ENCODE assay signal across 8 mouse cellular contexts in genomic region chr15:99726549-99726948, GRCm38 (mm10). TPM values are rescaled to one million over a fixed set of nuclear protein-coding genes. Genes with fewer than 3 reads are reported as not detected.
A peak's percentile ranks its signal among the peaks of the same experiment; 100 is the strongest.
DNase-seq lines count a peak whose midpoint lies in the region; ATAC-seq and TF ChIP-seq lines count a peak whose summit lies in the region.

No protein-coding gene starts in this region.

- H3K4me1 ChIP-seq in lung, postnatal 0 days (ENCODE audit: insufficient read depth, low read depth, low read length) = 0 out of 2 replicates have a peak, but pooled peaks cover 8% of the 10 kb centered on the region
- H3K4me1 ChIP-seq in limb, embryonic 15.5 days = peaks cover 26% of the 10 kb centered on the region

- no peaks in the 10 kb centered on the region for H3K9me3 ChIP-seq in lung, postnatal 0 days (ENCODE audit: low read length)
- no peaks in the 10 kb centered on the region for H3K9me3 ChIP-seq in limb, embryonic 15.5 days

- DNase-seq in adrenal gland, adult 2 months = peak; percentile 2
- no peak for DNase-seq in adrenal gland, postnatal 4 days (ENCODE audit: low spot score in 2 of 2)
- no peak for DNase-seq in lung, postnatal 0 days (ENCODE audit: low spot score)
- no peak for DNase-seq in lung, adult 18-20 months
- no peak for DNase-seq in frontal cortex, postnatal 10 days (ENCODE audit: low spot score in 2 of 2)
- DNase-seq in gastrocnemius, postnatal 10 days = no peak
- DNase-seq in right cerebral cortex, postnatal 36 days (ENCODE audit: low spot score in 2 of 2) = no peak

- 59% methylated on average over 2 of the region's 2 CpGs for WGBS in lung, postnatal 0 days
- 65% methylated on average over 2 of the region's 2 CpGs for WGBS in limb, embryonic 15.5 days

- no peak for TF ChIP-seq CTCF in lung, postnatal 0 days (IDR thresholded peaks at IDR 0.05)

- TF ChIP-seq EP300 in lung, postnatal 0 days (IDR thresholded peaks at IDR 0.05) = no peak

- peak overlapping the region; percentile 62 for H3K4me3 ChIP-seq in lung, postnatal 0 days (ENCODE audit: low read depth, low read length)
- H3K4me3 ChIP-seq in limb, embryonic 15.5 days = peak overlapping the region; percentile 97

- H3K27ac ChIP-seq in lung, postnatal 0 days (ENCODE audit: low read length) = no peak overlapping the region
- H3K27ac ChIP-seq in limb, embryonic 15.5 days = no peak overlapping the region

- H3K9ac ChIP-seq in lung, postnatal 0 days (replicated peaks; ENCODE audit: low read depth) = peak overlapping the region; percentile 86
- peak overlapping the region; percentile 90; the same call in 1 of the 2 replicates for H3K9ac ChIP-seq in limb, embryonic 15.5 days

- no peaks in the 10 kb centered on the region for H3K27me3 ChIP-seq in lung, postnatal 0 days (replicated peaks; ENCODE audit: insufficient read depth, low read length)
- H3K27me3 ChIP-seq in limb, embryonic 15.5 days = no peaks in the 10 kb centered on the region

- peak overlapping the region; percentile 86 for H3K4me2 ChIP-seq in lung, postnatal 0 days (replicated peaks; ENCODE audit: low read depth, low read length)
- H3K4me2 ChIP-seq in limb, embryonic 15.5 days = peak overlapping the region; percentile 56

- no peaks in the 10 kb centered on the region for H3K36me3 ChIP-seq in lung, postnatal 0 days (ENCODE audit: insufficient read depth, low read length)
- peaks cover 32% of the 10 kb centered on the region for H3K36me3 ChIP-seq in limb, embryonic 15.5 days

- ATAC-seq in lung, postnatal 0 days = no peak
- no peak for ATAC-seq in limb, embryonic 15.5 days (ENCODE audit: insufficient number of reproducible peaks, low FRiP score, low TSS enrichment, low read depth)

RNA-seq across cellular contexts. Expression of gene Cox14, which starts 1.1 kb away (rescaled TPM):
- total RNA-seq in adrenal gland, adult 2 months (2021) = 100 to 1,000 TPM; 202 to 243 TPM
- 685 and 754 TPM in 2 replicates for polyA plus RNA-seq in adrenal gland, adult 2 months (2012; rRNA removed)
- total RNA-seq in adrenal gland, postnatal 4 days (2021) = 100 to 1,000 TPM; 171 to 192 TPM
- polyA plus RNA-seq in lung, postnatal 0 days (2015; fragmentation: Nextera tagmentation; extraction: Ambion mirVana) = 197 and 206 TPM in 2 replicates
- 162 and 175 TPM in 2 replicates for polyA plus RNA-seq in limb, embryonic 15.5 days (2015; fragmentation: Nextera tagmentation; extraction: Ambion mirVana)
- total RNA-seq in gastrocnemius, postnatal 10 days (2021) = 100 to 1,000 TPM; 162 to 182 TPM

RNA-seq across cellular contexts. Expression of gene Gpd1, which starts 9.2 kb away (rescaled TPM):
- total RNA-seq in adrenal gland, adult 2 months (2021) = 1,000 to 10,000 TPM; 1,060 to 1,239 TPM
- polyA plus RNA-seq in adrenal gland, adult 2 months (2012; rRNA removed) = 708 and 828 TPM in 2 replicates
- 100 to 1,000 TPM; 259 to 304 TPM for total RNA-seq in adrenal gland, postnatal 4 days (2021)
- polyA plus RNA-seq in lung, postnatal 0 days (2015; fragmentation: Nextera tagmentation; extraction: Ambion mirVana) = 10.0 and 13.2 TPM in 2 replicates
- 0.42 and 4.3 TPM in 2 replicates for polyA plus RNA-seq in limb, embryonic 15.5 days (2015; fragmentation: Nextera tagmentation; extraction: Ambion mirVana)
- 100 to 1,000 TPM; 358 to 467 TPM for total RNA-seq in gastrocnemius, postnatal 10 days (2021)

RNA-seq across cellular contexts. Expression of gene Gm17349, which starts 21.3 kb away (rescaled TPM):
- total RNA-seq in adrenal gland, adult 2 months (2021) = 10 to 100 TPM; 22.1 to 33.4 TPM
- 111 and 156 TPM in 2 replicates for polyA plus RNA-seq in adrenal gland, adult 2 months (2012; rRNA removed)
- 10 to 100 TPM; 34.8 to 45.6 TPM for total RNA-seq in adrenal gland, postnatal 4 days (2021)
- polyA plus RNA-seq in lung, postnatal 0 days (2015; fragmentation: Nextera tagmentation; extraction: Ambion mirVana) = 3.2 TPM in 1 of 2 replicates, not detected in the other
- not detected in 2 replicates for polyA plus RNA-seq in limb, embryonic 15.5 days (2015; fragmentation: Nextera tagmentation; extraction: Ambion mirVana)
- total RNA-seq in gastrocnemius, postnatal 10 days (2021) = 1 to 10 TPM in 1 of 2 experiments, not detected in 1; 2.4 TPM

RNA-seq across cellular contexts. Expression of gene Smarcd1, which starts 24.6 kb away (rescaled TPM):
- total RNA-seq in adrenal gland, adult 2 months (2021) = 10 to 100 TPM; 37.6 to 53.6 TPM
- polyA plus RNA-seq in adrenal gland, adult 2 months (2012; rRNA removed) = 74.6 and 76.9 TPM in 2 replicates
- 100 to 1,000 TPM in 1 of 2 experiments, 10 to 100 TPM in 1; 94.9 to 103 TPM for total RNA-seq in adrenal gland, postnatal 4 days (2021)
- 19.7 and 20.4 TPM in 2 replicates for polyA plus RNA-seq in lung, postnatal 0 days (2015; fragmentation: Nextera tagmentation; extraction: Ambion mirVana)
- 25.0 and 29.9 TPM in 2 replicates for polyA plus RNA-seq in limb, embryonic 15.5 days (2015; fragmentation: Nextera tagmentation; extraction: Ambion mirVana)
- 10 to 100 TPM; 15.4 to 15.9 TPM for total RNA-seq in gastrocnemius, postnatal 10 days (2021)

RNA-seq across cellular contexts. Expression of gene Cers5, which starts 46.1 kb away (rescaled TPM):
- 10 to 100 TPM; 46.4 to 54.6 TPM for total RNA-seq in adrenal gland, adult 2 months (2021)
- 26.1 and 32.6 TPM in 2 replicates for polyA plus RNA-seq in adrenal gland, adult 2 months (2012; rRNA removed)
- 10 to 100 TPM; 54.3 to 57.0 TPM for total RNA-seq in adrenal gland, postnatal 4 days (2021)
- polyA plus RNA-seq in lung, postnatal 0 days (2015; fragmentation: Nextera tagmentation; extraction: Ambion mirVana) = 67.1 and 71.5 TPM in 2 replicates
- polyA plus RNA-seq in limb, embryonic 15.5 days (2015; fragmentation: Nextera tagmentation; extraction: Ambion mirVana) = 83.6 and 84.8 TPM in 2 replicates
- 10 to 100 TPM; 16.0 to 17.5 TPM for total RNA-seq in gastrocnemius, postnatal 10 days (2021)

Comparison
In these comparisons a context has a peak if more than half of its experiments do, and no peak if none do; other contexts are left out.
1. RNA of gene Gm17349, which starts 21.3 kb away (total RNA-seq): 34.8 to 45.6 TPM in adrenal gland, postnatal 4 days and 22.1 to 33.4 TPM in adrenal gland, adult 2 months; 2.4 TPM in gastrocnemius, postnatal 10 days; every median in the first group is over 4 times any median in the second.